Mouse (Mus musculus) MEL (cell line): ENCODE measurements at regions not wholly inside any gene's neighbourhood (a gene's known extent, or its start where the extent isn't known, plus 50 kb on each side); places are given as distances from the start of the nearest gene placed in this dataset.

Source experiments
- CHD2 ChIP-seq: IDR thresholded peaks from 2 replicates; pipeline ENCODE4 v1.6.1; 2011; ENCODE audit warnings: low read length, improper control_type of control experiment
- EP300 ChIP-seq, 2 experiments: IDR thresholded peaks; 2 replicates each; pipeline ENCODE4 v1.6.1; 2011; ENCODE audit warnings: improper control_type of control experiment in 2 of 2, low read length in 2 of 2, low read depth in 1 of 2, mild to moderate bottlenecking in 1 of 2
- ZC3H11A ChIP-seq: IDR thresholded peaks from 2 replicates; pipeline ENCODE4 v1.6.1; 2012; ENCODE audit warnings: low read depth, mild to moderate bottlenecking, inconsistent platforms, low read length, improper control_type of control experiment
- ZNF384 ChIP-seq: IDR thresholded peaks from 2 replicates; pipeline ENCODE4 v1.6.1; 2012; ENCODE audit warnings: low read depth, mild to moderate bottlenecking, inconsistent platforms, low read length, improper control_type of control experiment

DNA sequence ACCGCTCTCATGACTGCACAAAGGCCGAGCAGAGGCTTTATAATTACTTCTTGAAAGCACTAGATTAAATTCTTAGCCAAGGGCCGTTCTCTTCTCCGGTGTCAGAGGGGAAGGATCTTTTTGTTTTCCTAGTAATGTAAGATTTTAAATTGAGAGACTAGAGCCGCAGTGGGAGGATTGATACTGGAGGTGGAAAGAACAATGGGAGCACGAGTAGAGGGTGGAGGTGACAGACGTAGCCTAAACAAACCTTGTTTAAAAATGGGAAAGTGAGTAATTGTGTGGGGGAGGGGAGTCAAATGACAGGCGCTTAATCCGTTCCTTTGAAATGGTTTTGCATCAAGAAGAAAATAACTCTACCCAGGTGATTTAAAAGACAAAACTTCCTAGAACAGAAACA lies 80.9 kb upstream of the Shisa6 start:
- no peak for TF ChIP-seq ZNF384
- no peak for TF ChIP-seq ZC3H11A
- TF ChIP-seq EP300 (IDR thresholded peaks at IDR 0.05; ENCODE audit: low read depth in 1 of 2, low read length in 2 of 2) = no peak
- no peak for TF ChIP-seq CHD2
